Mouse (Mus musculus): Measurements from ENCODE around the gene Atp8b4. TPM values are rescaled to one million over a fixed set of nuclear protein-coding genes. Genes with fewer than 3 reads are reported as not detected.

The Atp8b4 gene
- polyA plus RNA-seq, 1 experiment from 2014 or later, result 2.6 TPM

DNA sequence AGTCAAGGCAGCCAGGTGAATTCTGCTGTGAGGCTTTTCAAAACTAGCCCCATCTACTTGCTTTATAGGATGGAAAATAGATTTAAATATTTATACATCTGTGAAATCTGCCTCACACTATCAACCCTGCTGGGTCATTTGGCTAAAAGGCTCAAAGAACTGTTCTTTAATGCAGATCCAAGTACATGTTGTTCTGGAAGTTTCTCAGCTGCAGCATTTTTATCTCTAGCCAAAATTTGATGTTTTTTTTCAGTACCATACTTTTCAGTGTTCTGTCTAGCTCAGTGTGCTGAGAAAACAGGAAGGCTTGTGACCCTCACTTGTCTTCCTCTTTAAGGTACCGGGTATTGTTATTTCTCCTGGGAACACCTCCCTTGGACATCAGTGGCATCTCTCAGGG is 65.8 kb downstream of the Atp8b4 start:
- Histone ChIP-seq H3K4me3 (ENCODE audit: low read depth, low read length) (no peak overlapping the region), H3K9me3 (ENCODE audit: control insufficient read depth, low read length) (no peaks in the 10 kb centered on the region), H3K36me3 (ENCODE audit: control insufficient read depth, insufficient read depth, low read length) (no peaks in the 10 kb centered on the region), H3K4me1 (ENCODE audit: control insufficient read depth, insufficient read depth, low read length) (no peaks in the 10 kb centered on the region), H3K4me2 (ENCODE audit: low read depth, low read length) (no peak overlapping the region), H3K27ac (replicated peaks; ENCODE audit: low read depth, low read length) (no peak overlapping the region), H3K27me3 (replicated peaks; ENCODE audit: control insufficient read depth, insufficient read depth, low read length) (no peaks in the 10 kb centered on the region), H3K9ac (ENCODE audit: low read depth, low read length) (no peak overlapping the region)
- ATAC-seq (ENCODE audit: low read depth), result no peak
- WGBS, result 75% methylated on average over 1 of the region's 1 CpGs
- no peak for DNase-seq (ENCODE audit: low spot score)

DNA sequence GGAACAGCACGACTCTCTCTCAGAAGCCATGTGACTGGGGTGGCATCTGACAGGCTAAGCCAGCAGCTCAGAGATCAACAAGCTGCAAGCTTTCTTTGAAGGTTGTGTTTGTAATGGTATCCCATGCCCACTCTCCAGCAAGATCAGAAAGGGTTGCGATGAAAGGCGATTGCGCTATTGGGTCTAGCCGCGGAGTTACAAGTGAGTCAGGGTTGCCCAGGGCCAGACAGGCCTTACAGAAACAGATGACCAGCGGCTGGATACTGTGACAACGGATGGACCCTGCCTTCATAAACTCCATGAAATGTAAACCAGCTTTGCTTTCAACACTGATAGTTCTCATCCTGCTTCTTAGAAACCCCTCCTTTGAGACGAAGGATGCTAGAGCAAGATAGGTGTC is 66.2 kb downstream of the Atp8b4 start:
- H3K4me1 ChIP-seq (ENCODE audit: control insufficient read depth, insufficient read depth, low read length), result no peaks in the 10 kb centered on the region
- no peak for DNase-seq (ENCODE audit: low spot score)
- no peaks in the 10 kb centered on the region for H3K27me3 ChIP-seq (replicated peaks; ENCODE audit: control insufficient read depth, insufficient read depth, low read length)
- no peak overlapping the region for H3K4me3 ChIP-seq (ENCODE audit: low read depth, low read length)
- H3K9ac ChIP-seq (ENCODE audit: low read depth, low read length), result no peak overlapping the region
- H3K9me3 ChIP-seq (ENCODE audit: control insufficient read depth, low read length), result no peaks in the 10 kb centered on the region
- no peak for ATAC-seq (ENCODE audit: low read depth)
- WGBS, result 87% methylated on average over 9 of the region's 9 CpGs
- no peak overlapping the region for H3K4me2 ChIP-seq (ENCODE audit: low read depth, low read length)
- H3K27ac ChIP-seq (replicated peaks; ENCODE audit: low read depth, low read length), result no peak overlapping the region
- no peaks in the 10 kb centered on the region for H3K36me3 ChIP-seq (ENCODE audit: control insufficient read depth, insufficient read depth, low read length)

DNA sequence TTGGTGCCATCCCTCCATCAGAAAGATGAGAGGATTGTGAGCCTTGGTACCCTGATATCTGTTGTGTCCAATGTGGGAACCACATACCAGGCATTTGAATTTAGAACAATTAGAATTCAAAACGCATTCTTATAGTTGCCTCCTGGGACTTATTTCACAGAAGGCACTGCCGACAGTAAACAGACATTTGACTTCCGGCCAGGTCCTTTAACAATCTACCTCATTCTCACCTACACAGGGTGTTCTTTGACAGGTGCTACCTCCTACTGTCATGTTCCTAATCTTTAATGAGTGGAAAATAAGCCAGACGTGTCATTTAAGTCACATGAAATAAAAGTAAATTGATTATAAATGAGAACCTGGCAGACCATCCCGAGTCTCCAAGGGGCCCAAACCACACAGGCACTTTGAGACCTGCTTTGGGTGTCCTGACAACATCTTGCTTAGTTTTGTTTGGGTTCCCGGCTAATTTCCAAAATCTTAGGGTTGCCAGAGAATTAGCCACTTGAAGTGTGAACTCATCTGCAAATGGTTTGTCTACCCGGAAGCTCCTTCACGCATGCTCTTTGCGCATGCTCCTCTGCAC is 67.9 kb downstream of the Atp8b4 start:
- DNase-seq (ENCODE audit: low spot score) (no peak), ATAC-seq (ENCODE audit: low read depth) (no peak)
- H3K9me3 ChIP-seq (ENCODE audit: control insufficient read depth, low read length), result no peaks in the 10 kb centered on the region
- WGBS, result 76% methylated on average over 9 of the region's 9 CpGs
- H3K4me2 ChIP-seq (ENCODE audit: low read depth, low read length), result no peak overlapping the region
- no peaks in the 10 kb centered on the region for H3K4me1 ChIP-seq (ENCODE audit: control insufficient read depth, insufficient read depth, low read length)
- H3K27me3 ChIP-seq (replicated peaks; ENCODE audit: control insufficient read depth, insufficient read depth, low read length), result no peaks in the 10 kb centered on the region
- no peak overlapping the region for H3K27ac ChIP-seq (replicated peaks; ENCODE audit: low read depth, low read length)
- H3K4me3 ChIP-seq (ENCODE audit: low read depth, low read length), result no peak overlapping the region
- H3K9ac ChIP-seq (ENCODE audit: low read depth, low read length), result no peak overlapping the region
- no peaks in the 10 kb centered on the region for H3K36me3 ChIP-seq (ENCODE audit: control insufficient read depth, insufficient read depth, low read length)

DNA sequence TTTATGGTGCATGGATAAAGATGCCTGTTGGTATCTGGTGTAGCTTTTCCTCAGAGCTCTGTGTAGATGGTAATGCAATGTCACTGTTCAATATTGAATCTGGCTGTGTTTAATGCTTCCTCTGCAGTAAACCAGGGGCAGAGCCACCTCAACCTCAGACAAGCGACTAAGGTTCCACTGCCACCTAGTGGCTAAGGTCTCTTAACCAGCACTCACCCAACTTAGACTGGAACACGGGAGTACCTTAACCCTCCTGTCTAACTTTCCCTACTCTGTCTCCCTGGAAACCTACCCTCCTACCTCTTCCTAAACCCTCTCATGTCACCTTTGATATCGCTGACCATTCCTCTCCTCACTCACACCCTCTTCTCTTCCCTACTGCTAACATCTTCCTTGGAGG is 71.2 kb downstream of the Atp8b4 start:
- no peak overlapping the region for H3K4me3 ChIP-seq (ENCODE audit: low read depth, low read length)
- no peak overlapping the region for H3K4me2 ChIP-seq (ENCODE audit: low read depth, low read length)
- H3K36me3 ChIP-seq (ENCODE audit: control insufficient read depth, insufficient read depth, low read length), result no peaks in the 10 kb centered on the region
- H3K9ac ChIP-seq (ENCODE audit: low read depth, low read length), result no peak overlapping the region
- peak; percentile 89 for DNase-seq (ENCODE audit: low spot score)
- H3K9me3 ChIP-seq (ENCODE audit: control insufficient read depth, low read length), result no peaks in the 10 kb centered on the region
- ATAC-seq (ENCODE audit: low read depth), result peak; percentile 83
- H3K27ac ChIP-seq (replicated peaks; ENCODE audit: low read depth, low read length), result no peak overlapping the region
- no peaks in the 10 kb centered on the region for H3K4me1 ChIP-seq (ENCODE audit: control insufficient read depth, insufficient read depth, low read length)
- 11% methylated on average over 3 of the region's 3 CpGs for WGBS
- no peaks in the 10 kb centered on the region for H3K27me3 ChIP-seq (replicated peaks; ENCODE audit: control insufficient read depth, insufficient read depth, low read length)

DNA sequence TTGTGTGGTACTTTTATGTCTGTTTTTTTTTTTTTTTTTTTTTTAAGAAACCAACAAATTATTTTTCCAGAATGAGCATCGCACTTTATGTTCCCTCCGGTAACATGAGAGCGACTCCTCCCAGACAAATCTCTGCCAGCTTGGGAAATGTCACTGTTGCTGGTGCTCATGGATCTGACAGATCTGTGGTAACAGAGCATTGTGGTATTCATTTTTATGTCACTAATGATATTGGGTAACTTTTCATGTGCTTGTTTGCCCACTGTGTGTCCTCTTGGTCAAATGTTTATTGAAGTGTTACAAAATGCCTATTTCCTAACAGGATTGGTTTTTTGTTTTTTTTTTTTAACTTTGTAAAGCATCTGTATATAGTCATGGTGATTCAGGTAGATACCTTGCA is 75.3 kb downstream of the Atp8b4 start:
- Histone ChIP-seq H3K4me3 (ENCODE audit: low read depth, low read length) (no peak overlapping the region), H3K36me3 (ENCODE audit: control insufficient read depth, insufficient read depth, low read length) (no peaks in the 10 kb centered on the region), H3K9me3 (ENCODE audit: control insufficient read depth, low read length) (no peaks in the 10 kb centered on the region), H3K27me3 (replicated peaks; ENCODE audit: control insufficient read depth, insufficient read depth, low read length) (no peaks in the 10 kb centered on the region), H3K9ac (ENCODE audit: low read depth, low read length) (no peak overlapping the region), H3K4me2 (ENCODE audit: low read depth, low read length) (no peak overlapping the region), H3K4me1 (ENCODE audit: control insufficient read depth, insufficient read depth, low read length) (no peaks in the 10 kb centered on the region), H3K27ac (replicated peaks; ENCODE audit: low read depth, low read length) (no peak overlapping the region)
- DNase-seq (ENCODE audit: low spot score) (no peak), ATAC-seq (ENCODE audit: low read depth) (no peak)
- 68% methylated on average over 3 of the region's 3 CpGs for WGBS

DNA sequence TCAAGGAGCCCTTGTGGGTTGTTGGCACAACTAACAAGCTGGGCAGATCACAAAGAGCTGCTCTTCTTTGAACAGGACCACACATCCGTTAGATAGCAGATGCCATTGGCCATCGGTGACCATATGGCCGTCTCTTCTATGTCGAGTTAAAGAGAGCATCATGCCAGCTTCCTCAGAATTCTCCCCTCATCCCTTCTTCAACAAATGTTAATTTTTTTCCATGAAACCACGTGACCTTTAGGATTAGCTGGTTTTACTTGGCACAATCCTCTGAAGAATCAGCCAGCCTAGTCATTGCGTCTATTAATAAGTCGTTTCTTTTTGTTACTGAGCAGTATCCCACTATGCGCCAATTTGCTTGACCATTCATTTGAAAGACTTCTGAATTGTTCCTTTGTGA is 75.8 kb downstream of the Atp8b4 start:
- Histone ChIP-seq H3K9ac (ENCODE audit: low read depth, low read length) (no peak overlapping the region), H3K4me2 (ENCODE audit: low read depth, low read length) (no peak overlapping the region), H3K27ac (replicated peaks; ENCODE audit: low read depth, low read length) (no peak overlapping the region), H3K27me3 (replicated peaks; ENCODE audit: control insufficient read depth, insufficient read depth, low read length) (no peaks in the 10 kb centered on the region), H3K4me1 (ENCODE audit: control insufficient read depth, insufficient read depth, low read length) (no peaks in the 10 kb centered on the region), H3K36me3 (ENCODE audit: control insufficient read depth, insufficient read depth, low read length) (no peaks in the 10 kb centered on the region), H3K9me3 (ENCODE audit: control insufficient read depth, low read length) (no peaks in the 10 kb centered on the region), H3K4me3 (ENCODE audit: low read depth, low read length) (no peak overlapping the region)
- no peak for ATAC-seq (ENCODE audit: low read depth)
- 86% methylated on average over 8 of the region's 8 CpGs for WGBS
- DNase-seq (ENCODE audit: low spot score), result no peak

DNA sequence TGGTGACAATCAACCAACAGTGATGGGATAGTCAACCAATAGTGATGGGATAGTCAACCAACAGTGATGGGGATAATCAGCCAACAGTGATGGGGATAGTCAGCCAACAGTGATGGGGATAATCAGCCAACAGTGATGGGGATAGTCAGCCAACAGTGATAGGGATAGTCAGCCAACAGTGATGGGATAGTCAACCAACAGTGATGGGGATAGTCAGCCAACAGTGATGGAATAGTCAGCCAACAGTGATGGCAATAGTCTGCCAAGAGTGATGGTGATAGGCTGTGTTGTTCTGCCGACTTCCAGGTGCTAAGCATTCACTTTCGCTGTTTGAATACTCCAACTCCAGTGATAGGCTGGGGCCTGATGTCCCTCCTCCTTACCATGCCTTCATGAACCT is 79.6 kb downstream of the Atp8b4 start:
- DNase-seq (ENCODE audit: low spot score) (no peak), ATAC-seq (ENCODE audit: low read depth) (no peak)
- no peaks in the 10 kb centered on the region for H3K27me3 ChIP-seq (replicated peaks; ENCODE audit: control insufficient read depth, insufficient read depth, low read length)
- no peak overlapping the region for H3K9ac ChIP-seq (ENCODE audit: low read depth, low read length)
- WGBS, result 95% methylated on average over 2 of the region's 2 CpGs
- H3K9me3 ChIP-seq (ENCODE audit: control insufficient read depth, low read length), result no peaks in the 10 kb centered on the region
- H3K27ac ChIP-seq (replicated peaks; ENCODE audit: low read depth, low read length), result no peak overlapping the region
- no peaks in the 10 kb centered on the region for H3K36me3 ChIP-seq (ENCODE audit: control insufficient read depth, insufficient read depth, low read length)
- H3K4me1 ChIP-seq (ENCODE audit: control insufficient read depth, insufficient read depth, low read length), result no peaks in the 10 kb centered on the region
- H3K4me3 ChIP-seq (ENCODE audit: low read depth, low read length), result no peak overlapping the region
- H3K4me2 ChIP-seq (ENCODE audit: low read depth, low read length), result no peak overlapping the region

DNA sequence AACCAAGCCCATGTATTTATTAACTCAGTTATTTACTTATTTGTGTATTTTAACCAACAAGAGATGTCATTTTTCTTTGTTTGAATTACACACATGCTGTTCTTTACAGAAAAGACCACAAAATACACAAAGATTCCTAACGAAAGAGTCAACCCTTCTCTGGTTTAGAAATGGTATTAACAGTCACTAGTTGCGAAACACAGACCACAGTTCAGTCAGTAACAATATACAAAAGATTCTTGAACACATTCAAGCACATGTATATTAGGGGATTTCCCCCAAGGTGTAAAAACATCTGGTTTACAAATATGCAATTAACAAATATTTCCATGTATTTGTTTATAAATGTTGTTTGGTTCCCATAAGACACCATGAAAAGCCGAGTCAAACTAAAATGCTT is 81.6 kb downstream of the Atp8b4 start:
- Histone ChIP-seq H3K9ac (ENCODE audit: low read depth, low read length) (no peak overlapping the region), H3K4me3 (ENCODE audit: low read depth, low read length) (no peak overlapping the region), H3K27me3 (replicated peaks; ENCODE audit: control insufficient read depth, insufficient read depth, low read length) (no peaks in the 10 kb centered on the region), H3K4me1 (ENCODE audit: control insufficient read depth, insufficient read depth, low read length) (no peaks in the 10 kb centered on the region), H3K36me3 (ENCODE audit: control insufficient read depth, insufficient read depth, low read length) (no peaks in the 10 kb centered on the region), H3K27ac (replicated peaks; ENCODE audit: low read depth, low read length) (no peak overlapping the region), H3K9me3 (ENCODE audit: control insufficient read depth, low read length) (no peaks in the 10 kb centered on the region), H3K4me2 (ENCODE audit: low read depth, low read length) (no peak overlapping the region)
- ATAC-seq (ENCODE audit: low read depth), result no peak
- no peak for DNase-seq (ENCODE audit: low spot score)
- WGBS, result 89% methylated on average over 3 of the region's 3 CpGs

DNA sequence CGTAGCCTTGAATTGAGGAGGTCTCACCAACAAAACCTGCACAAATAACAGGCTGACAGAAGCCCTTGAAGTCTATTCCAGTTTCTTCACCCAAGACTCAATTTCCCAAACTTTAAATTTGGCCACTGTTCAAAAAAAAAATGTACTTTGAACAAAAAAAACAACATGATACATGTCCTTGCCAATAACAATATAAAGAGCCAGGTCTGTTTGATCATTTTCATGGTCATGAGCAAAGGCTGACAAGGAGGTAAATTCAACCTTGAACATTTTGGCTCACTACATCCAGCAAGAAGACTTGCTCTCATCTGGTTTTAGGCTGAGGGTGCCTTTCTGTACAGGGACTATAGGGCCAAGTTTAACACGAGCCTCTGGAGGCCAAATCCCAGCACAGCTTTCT is 83.7 kb downstream of the Atp8b4 start:
- Histone ChIP-seq H3K36me3 (ENCODE audit: control insufficient read depth, insufficient read depth, low read length) (no peaks in the 10 kb centered on the region), H3K4me2 (ENCODE audit: low read depth, low read length) (no peak overlapping the region), H3K9ac (ENCODE audit: low read depth, low read length) (no peak overlapping the region), H3K27me3 (replicated peaks; ENCODE audit: control insufficient read depth, insufficient read depth, low read length) (no peaks in the 10 kb centered on the region), H3K4me1 (ENCODE audit: control insufficient read depth, insufficient read depth, low read length) (no peaks in the 10 kb centered on the region), H3K27ac (replicated peaks; ENCODE audit: low read depth, low read length) (no peak overlapping the region), H3K4me3 (ENCODE audit: low read depth, low read length) (no peak overlapping the region), H3K9me3 (ENCODE audit: control insufficient read depth, low read length) (no peaks in the 10 kb centered on the region)
- WGBS, result 67% methylated on average over 2 of the region's 2 CpGs
- DNase-seq (ENCODE audit: low spot score), result no peak
- no peak for ATAC-seq (ENCODE audit: low read depth)

Measured in embryonic facial prominence, embryonic 14.5 days (tissue).